Mouse (Mus musculus): ENCODE results near the gene Cacna2d3. TPM values are rescaled to one million over a fixed set of nuclear protein-coding genes. Genes with fewer than 3 reads are reported as not detected.

Cacna2d3 gene
- total and polyA plus RNA-seq, 3 experiments: not detected

GRCm38 (mm10) chr14:29174762-29175161, 546.9 kb downstream of the Cacna2d3 start:
- Histone ChIP-seq H3K27ac (ENCODE audit: control insufficient read depth, low read depth, low read length) (no peak overlapping the region), H3K9ac (ENCODE audit: control insufficient read depth, low read depth, low read length, poor library complexity, severe bottlenecking) (no peak overlapping the region), H3K79me2 (ENCODE audit: control insufficient read depth, insufficient read depth, low read length, poor library complexity) (no peaks in the 10 kb centered on the region), H3K27me3 (ENCODE audit: control insufficient read depth in 1 of 2, insufficient read depth in 2 of 2, low read length in 2 of 2) (no peaks in the 10 kb centered on the region), H3K4me3 (ENCODE audit: control insufficient read depth in 1 of 2, insufficient read depth in 1 of 2, low read depth in 2 of 2, low read length in 2 of 2) (no peak overlapping the region), H3K4me1 (ENCODE audit: control insufficient read depth in 1 of 2, insufficient read depth in 2 of 2, low read length in 2 of 2) (no peaks in the 10 kb centered on the region), H3K9me3 (replicated peaks; ENCODE audit: insufficient read depth, low read length) (no peaks in the 10 kb centered on the region), H3K36me3 (ENCODE audit: control insufficient read depth in 1 of 2, insufficient read depth in 2 of 2, low read length in 2 of 2) (no peaks in the 10 kb centered on the region)
- no peak for DNase-seq (ENCODE audit: low read depth, low spot score)
- TF ChIP-seq ETS1 (IDR thresholded peaks at IDR 0.05; ENCODE audit: low read depth, low read length) (no peak), KAT2A (conservative IDR thresholded peaks at IDR 0.05; ENCODE audit: low read depth, low read length) (no peak), ZMIZ1 (IDR thresholded peaks at IDR 0.05; ENCODE audit: low read depth, low read length) (no peak), NELFE (IDR thresholded peaks at IDR 0.05; ENCODE audit: low read depth, low read length) (no peak), EP300 (IDR thresholded peaks at IDR 0.05; ENCODE audit: low read depth in 1 of 2, low read length in 2 of 2) (no peak), CTCF (IDR thresholded peaks at IDR 0.05 in 2 of 3, conservative IDR thresholded peaks at IDR 0.05 in 1 of 3; ENCODE audit: control insufficient read depth in 1 of 3, insufficient read depth in 1 of 3, low read depth in 2 of 3, low read length in 3 of 3, poor library complexity in 1 of 3, severe bottlenecking in 1 of 3) (no peak), TBP (IDR thresholded peaks at IDR 0.05; ENCODE audit: low read depth, low read length) (no peak), TCF12 (IDR thresholded peaks at IDR 0.05; ENCODE audit: low read depth, low read length) (no peak), BHLHE40 (IDR thresholded peaks at IDR 0.05; ENCODE audit: borderline replicate concordance, low read depth, low read length) (no peak)

GRCm38 (mm10) chr14:29172207-29172606, 549.5 kb downstream of the Cacna2d3 start:
- H3K9me3 ChIP-seq (replicated peaks; ENCODE audit: insufficient read depth, low read length): no peaks in the 10 kb centered on the region
- no peak overlapping the region for H3K9ac ChIP-seq (ENCODE audit: control insufficient read depth, low read depth, low read length, poor library complexity, severe bottlenecking)
- H3K36me3 ChIP-seq (ENCODE audit: control insufficient read depth in 1 of 2, insufficient read depth in 2 of 2, low read length in 2 of 2): no peaks in the 10 kb centered on the region
- H3K4me1 ChIP-seq (ENCODE audit: control insufficient read depth in 1 of 2, insufficient read depth in 2 of 2, low read length in 2 of 2): no peaks in the 10 kb centered on the region
- TF ChIP-seq CHD2 (IDR thresholded peaks at IDR 0.05; ENCODE audit: low read length): no peak
- no peak for TF ChIP-seq E2F4 (IDR thresholded peaks at IDR 0.05; ENCODE audit: borderline replicate concordance, low read depth, low read length)
- TF ChIP-seq GATA1 (IDR thresholded peaks at IDR 0.05; ENCODE audit: low read depth, low read length): no peak
- TF ChIP-seq ZKSCAN1 (IDR thresholded peaks at IDR 0.05; ENCODE audit: low read depth, low read length): no peak
- no peak for TF ChIP-seq MAZ (IDR thresholded peaks at IDR 0.05; ENCODE audit: low read depth, low read length)
- TF ChIP-seq MEF2A (IDR thresholded peaks at IDR 0.05; ENCODE audit: extremely low read depth, insufficient replicate concordance, low read depth, low read length, poor library complexity, severe bottlenecking): no peak
- TF ChIP-seq CHD1 (IDR thresholded peaks at IDR 0.05; ENCODE audit: low read depth, low read length): no peak
- TF ChIP-seq MAX (IDR thresholded peaks at IDR 0.05; ENCODE audit: low read length): no peak
- no peak for TF ChIP-seq BHLHE40 (IDR thresholded peaks at IDR 0.05; ENCODE audit: borderline replicate concordance, low read depth, low read length)
- no peak for TF ChIP-seq POLR2AphosphoS2 (IDR thresholded peaks at IDR 0.05; ENCODE audit: low read length)
- no peak for TF ChIP-seq MXI1 (IDR thresholded peaks at IDR 0.05; ENCODE audit: low read depth, low read length)
- TF ChIP-seq RCOR1 (IDR thresholded peaks at IDR 0.05; ENCODE audit: low read depth, low read length): no peak
- TF ChIP-seq USF2 (IDR thresholded peaks at IDR 0.05; ENCODE audit: borderline replicate concordance in 1 of 2, insufficient read depth in 1 of 2, low read depth in 1 of 2, low read length in 2 of 2): no peak
- TF ChIP-seq MYC (IDR thresholded peaks at IDR 0.05; ENCODE audit: low read depth, low read length): no peak
- TF ChIP-seq EP300 (IDR thresholded peaks at IDR 0.05; ENCODE audit: low read depth in 1 of 2, low read length in 2 of 2): no peak
- no peak for TF ChIP-seq ZMIZ1 (IDR thresholded peaks at IDR 0.05; ENCODE audit: low read depth, low read length)
- no peak for TF ChIP-seq NRF1 (IDR thresholded peaks at IDR 0.05; ENCODE audit: insufficient read depth, low read depth, low read length, poor library complexity, severe bottlenecking)
- TF ChIP-seq POLR2AphosphoS5 (IDR thresholded peaks at IDR 0.05; ENCODE audit: borderline replicate concordance, low read depth, low read length): no peak
- H3K27ac ChIP-seq (ENCODE audit: control insufficient read depth, low read depth, low read length): no peak overlapping the region
- no peak overlapping the region for H3K4me3 ChIP-seq (ENCODE audit: control insufficient read depth in 1 of 2, insufficient read depth in 1 of 2, low read depth in 2 of 2, low read length in 2 of 2)
- H3K79me2 ChIP-seq (ENCODE audit: control insufficient read depth, insufficient read depth, low read length, poor library complexity): no peaks in the 10 kb centered on the region
- no peak for DNase-seq (ENCODE audit: low read depth, low spot score)
- H3K27me3 ChIP-seq (ENCODE audit: control insufficient read depth in 1 of 2, insufficient read depth in 2 of 2, low read length in 2 of 2): no peaks in the 10 kb centered on the region

Measured in MEL (cell line).